Mouse (Mus musculus) cerebellum, adult 9-10 months (tissue): ENCODE results near the gene Gm4070.
"Not testable (repeated sequence)": the region's sequence is repeated elsewhere in the genome, so short reads cannot be mapped to it uniquely, and the experiment has no call there.

Source experiments
- DNase-seq: peaks from one replicate; pipeline ENCODE4 v3.0.0; 2022

Gene Gm4070

DNA sequence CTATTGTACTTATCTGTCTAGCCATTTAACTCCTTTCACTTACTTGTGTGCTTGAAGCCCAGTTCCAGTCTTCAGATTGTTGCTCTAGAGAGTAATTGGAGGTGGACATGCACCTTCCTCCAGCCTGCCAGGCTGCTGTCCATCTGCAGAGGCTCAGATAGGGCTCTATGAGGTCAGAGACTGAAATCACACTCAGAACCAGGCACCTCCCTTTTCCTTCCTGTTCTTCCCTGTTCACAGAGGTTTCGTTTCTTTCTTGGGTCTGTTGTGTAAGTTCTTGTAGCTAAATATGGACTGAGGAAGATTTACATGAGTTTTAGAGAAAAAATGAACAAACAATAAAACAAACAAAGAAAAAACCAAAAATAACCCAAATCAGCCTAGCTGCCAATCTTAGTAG is at the start of gene Gm4070:
Gene Gm4070, minus strand, starts transcription at position 156 of the 400 bp plus-strand sequence.
- not testable (repeated sequence) for DNase-seq

DNA sequence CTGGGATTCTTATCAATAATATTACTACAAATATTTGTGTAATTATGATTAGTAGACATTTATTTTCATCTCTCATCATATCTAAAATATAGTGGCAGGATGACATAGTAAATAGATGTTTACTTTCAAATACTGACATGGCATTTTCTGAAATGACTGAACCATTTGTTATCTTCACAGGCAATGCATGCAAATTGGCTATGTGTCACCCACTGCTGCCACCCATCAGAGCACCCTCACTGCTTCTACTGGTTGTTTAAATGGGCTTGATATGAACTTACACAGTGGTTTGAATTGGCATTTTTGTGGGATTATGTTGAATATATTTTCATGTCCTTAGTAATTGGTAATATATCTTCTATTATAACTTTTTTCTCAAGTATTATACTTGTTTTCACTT is 773 bp upstream of the Gm4070 start:
- not testable (repeated sequence) for DNase-seq

- DNase-seq, result not testable (repeated sequence)
These were observed 1.4 kb downstream of the Gm4070 start for GRCm38 (mm10) chr7:105952408-105952807.

GRCm38 (mm10) chr7:105945238-105945637 is 8.5 kb downstream of the Gm4070 start:
- DNase-seq, result not testable (repeated sequence)

DNA sequence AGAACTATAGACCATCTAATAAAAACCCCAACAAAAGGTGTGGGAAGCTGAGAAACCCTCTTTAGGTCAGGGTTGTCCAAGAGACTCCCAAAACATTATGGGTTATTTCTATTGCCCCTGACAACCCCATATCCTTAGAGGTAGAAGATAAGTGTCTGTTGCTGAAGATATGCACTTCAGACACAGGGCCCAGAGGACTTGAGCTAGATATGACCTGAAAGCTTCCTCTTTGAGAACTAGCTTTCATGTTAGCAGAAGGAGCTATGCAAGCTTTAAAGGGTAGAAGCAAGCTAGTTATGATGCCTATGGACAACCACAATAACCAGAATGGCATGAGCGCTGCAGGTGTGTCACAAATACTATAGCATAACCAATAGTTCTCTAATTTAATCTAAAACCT is 21.6 kb downstream of the Gm4070 start:
- DNase-seq, result not testable (repeated sequence)

DNA sequence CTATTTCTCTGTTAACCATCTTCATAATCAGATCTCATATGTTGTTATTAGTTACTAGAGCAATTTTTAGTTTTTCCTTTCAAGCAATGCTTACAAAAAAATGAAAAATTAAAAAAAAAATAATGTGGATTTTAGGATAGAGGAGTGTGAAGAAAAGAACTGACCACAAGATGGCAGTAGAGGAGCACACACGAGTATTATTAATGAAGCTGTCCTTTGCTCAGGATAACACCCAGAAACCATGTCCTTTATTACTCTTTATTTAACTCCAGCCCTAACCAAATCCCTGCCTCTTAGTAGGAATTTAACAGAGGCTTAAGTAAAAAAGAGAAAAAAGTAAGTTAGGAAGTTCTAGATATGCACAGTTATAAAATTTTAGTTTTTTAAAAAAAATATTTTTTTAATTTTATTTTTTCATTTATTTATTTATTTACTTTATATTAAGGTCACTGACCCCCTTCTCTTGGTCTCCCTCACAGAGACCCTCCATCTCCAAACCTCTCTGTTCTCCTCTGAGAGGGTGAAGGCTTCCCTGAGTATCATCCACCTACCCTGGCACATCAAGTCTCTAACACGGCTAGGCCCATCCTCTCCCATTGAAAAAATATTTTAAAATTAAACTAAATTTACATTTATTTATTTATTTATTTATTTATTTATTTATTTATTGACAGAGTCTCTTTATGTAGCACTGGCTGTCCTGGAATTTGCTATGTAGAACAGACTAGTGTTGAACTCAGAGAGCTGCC is 70.0 kb downstream of the Gm4070 start:
- not testable (repeated sequence) for DNase-seq

DNA sequence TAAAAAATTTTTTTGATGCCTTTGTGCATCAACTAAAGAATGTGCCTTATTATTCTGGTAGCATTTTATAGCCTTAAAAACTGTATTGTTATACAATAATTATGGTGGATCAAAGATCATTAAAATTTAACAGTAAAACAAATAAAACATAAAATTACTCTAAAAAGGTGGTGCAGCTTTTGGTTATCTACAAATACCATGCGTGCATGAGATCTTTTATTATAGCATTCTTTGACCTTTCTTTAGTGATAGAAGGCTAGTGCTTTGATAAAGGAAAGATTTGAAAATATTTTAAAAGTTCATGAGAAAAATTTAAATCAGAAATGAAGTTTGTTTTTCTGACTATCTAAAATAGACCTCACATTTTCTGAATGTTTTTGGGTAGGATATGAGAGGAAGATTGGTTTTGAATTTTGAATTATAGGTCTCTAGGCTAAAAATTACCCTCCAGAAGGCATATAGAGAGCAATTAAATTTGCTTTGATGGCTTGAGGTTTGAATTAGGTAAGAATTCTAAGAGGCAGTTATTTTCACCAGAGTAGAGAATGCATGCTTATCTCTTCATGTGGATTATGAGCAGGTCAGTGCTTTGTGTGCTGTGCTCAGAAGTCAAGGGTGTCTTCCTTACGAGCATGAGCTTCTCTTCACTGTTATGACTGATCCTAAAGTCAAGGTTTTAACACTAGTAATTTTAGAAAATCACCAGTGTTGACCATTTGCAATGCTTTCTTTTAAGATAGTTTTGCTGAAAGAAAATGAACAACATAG is 73.9 kb downstream of the Gm4070 start:
- not testable (repeated sequence) for DNase-seq

- not testable (repeated sequence) for DNase-seq
These were observed 97.8 kb downstream of the Gm4070 start for GRCm38 (mm10) chr7:105855718-105856560.
